ENCODE assay signal across 9 mouse cellular contexts in genomic region chr17:14136702-14137315, GRCm38 (mm10).
DNase-seq lines count a peak whose midpoint lies in the region; ATAC-seq lines count a peak whose summit lies in the region.
"Had no signal": no experiment of that assay in that cellular context is flagged by ENCODE, and none has a peak within 500 bp of the region (broad histone marks: within the 10 kb centered on the region; RNA-seq: fewer than 3 reads in every experiment).

No protein-coding gene starts in this region.

- no peak overlapping the region for H3K4me3 ChIP-seq in midbrain, embryonic 14.5 days (replicated peaks; ENCODE audit: low read depth, low read length)
- no peak overlapping the region for H3K4me3 ChIP-seq in midbrain, embryonic 13.5 days (replicated peaks)
- no peak overlapping the region for H3K4me3 ChIP-seq in liver, embryonic 13.5 days (replicated peaks)
- H3K4me3 ChIP-seq: liver, embryonic 15.5 days had no signal

- H3K9ac ChIP-seq in midbrain, embryonic 14.5 days (replicated peaks; ENCODE audit: low read length), result no peak overlapping the region
- H3K9ac ChIP-seq in midbrain, embryonic 13.5 days (replicated peaks), result no peak overlapping the region
- no peak overlapping the region for H3K9ac ChIP-seq in liver, embryonic 13.5 days
- H3K9ac ChIP-seq: liver, embryonic 15.5 days had no signal

- 63% methylated on average over 6 of the region's 6 CpGs for WGBS in midbrain, embryonic 14.5 days
- WGBS in midbrain, embryonic 13.5 days, result 63% methylated on average over 6 of the region's 6 CpGs
- WGBS in liver, embryonic 13.5 days (ENCODE audit: insufficient replicate concordance), result 34% methylated on average over 6 of the region's 6 CpGs

- H3K4me1 ChIP-seq in midbrain, embryonic 14.5 days (ENCODE audit: control insufficient read depth, insufficient read depth, low read length), result peaks cover 10% of the 10 kb centered on the region
- peaks cover 11% of the 10 kb centered on the region for H3K4me1 ChIP-seq in midbrain, embryonic 13.5 days (replicated peaks)
- no peaks in the 10 kb centered on the region for H3K4me1 ChIP-seq in liver, embryonic 13.5 days (replicated peaks)
- H3K4me1 ChIP-seq: liver, embryonic 15.5 days had no signal

- no peaks in the 10 kb centered on the region for H3K36me3 ChIP-seq in midbrain, embryonic 14.5 days (ENCODE audit: control insufficient read depth, insufficient read depth, low read length)
- no peaks in the 10 kb centered on the region for H3K36me3 ChIP-seq in midbrain, embryonic 13.5 days
- H3K36me3 ChIP-seq in liver, embryonic 13.5 days, result no peaks in the 10 kb centered on the region
- H3K36me3 ChIP-seq: liver, embryonic 15.5 days had no signal

- DNase-seq in midbrain, embryonic 14.5 days, result peak; percentile 14
- DNase-seq in adrenal gland, adult 18-20 months (ENCODE audit: low spot score in 2 of 2), result peak; percentile 36 to 46
- DNase-seq in frontal cortex, adult 2 months (ENCODE audit: extremely low spot score in 1 of 2, low spot score in 1 of 2), result peak; percentile 70 to 95
- DNase-seq in kidney, postnatal 14 days, result peak; percentile 82
- DNase-seq in liver, embryonic 13.5 days, result peak; percentile 15
- DNase-seq in testis, postnatal 14 days (ENCODE audit: low spot score), result peak; percentile 10
- no peak for DNase-seq in spleen, postnatal 4 days (ENCODE audit: low spot score in 2 of 2)

- no peak for ATAC-seq in midbrain, embryonic 14.5 days (ENCODE audit: low FRiP score, low TSS enrichment)
- no peak for ATAC-seq in midbrain, embryonic 13.5 days
- ATAC-seq in liver, embryonic 13.5 days (ENCODE audit: low read depth), result no peak

- no peaks in the 10 kb centered on the region for H3K9me3 ChIP-seq in midbrain, embryonic 14.5 days (ENCODE audit: control insufficient read depth, low read length)
- no peaks in the 10 kb centered on the region for H3K9me3 ChIP-seq in midbrain, embryonic 13.5 days
- H3K9me3 ChIP-seq in liver, embryonic 13.5 days (replicated peaks), result no peaks in the 10 kb centered on the region
- H3K9me3 ChIP-seq: liver, embryonic 15.5 days had no signal

- H3K27ac ChIP-seq in midbrain, embryonic 14.5 days (replicated peaks; ENCODE audit: low read depth, low read length), result no peak overlapping the region
- no peak overlapping the region for H3K27ac ChIP-seq in midbrain, embryonic 13.5 days
- H3K27ac ChIP-seq in liver, embryonic 13.5 days, result no peak overlapping the region
- H3K27ac ChIP-seq: liver, embryonic 15.5 days had no signal

- no peaks in the 10 kb centered on the region for H3K27me3 ChIP-seq in midbrain, embryonic 14.5 days (ENCODE audit: control insufficient read depth, insufficient read depth, low read length)
- H3K27me3 ChIP-seq in midbrain, embryonic 13.5 days, result no peaks in the 10 kb centered on the region
- no peaks in the 10 kb centered on the region for H3K27me3 ChIP-seq in liver, embryonic 13.5 days
- H3K27me3 ChIP-seq: liver, embryonic 15.5 days had no signal

- no peak overlapping the region for H3K4me2 ChIP-seq in midbrain, embryonic 14.5 days (ENCODE audit: low read length)
- no peak overlapping the region for H3K4me2 ChIP-seq in midbrain, embryonic 13.5 days (replicated peaks)
- H3K4me2 ChIP-seq in liver, embryonic 13.5 days, result no peak overlapping the region
- H3K4me2 ChIP-seq: liver, embryonic 15.5 days had no signal

Comparison
In these comparisons a context has a peak if more than half of its experiments do, and no peak if none do; other contexts are left out.
1. DNase-seq: peak in midbrain, embryonic 14.5 days (single experiment), adrenal gland, adult 18-20 months (2 of 2), frontal cortex, adult 2 months (2 of 2), kidney, postnatal 14 days (single experiment), liver, embryonic 13.5 days (single experiment) and testis, postnatal 14 days (single experiment); none in spleen, postnatal 4 days (0 of 2).